Mouse (Mus musculus): ENCODE data around the gene Phf2. TPM values are rescaled to one million over a fixed set of nuclear protein-coding genes. Genes with fewer than 3 reads are reported as not detected.

The Phf2 gene
- 1.5 and 1.6 TPM in 2 replicates for polyA plus RNA-seq (2021; fragmentation: Nextera tagmentation)
- long read RNA-seq, experiment 1, partial matches to known transcripts = 3 of 5 reads
- long read RNA-seq, experiment 1, other reads (novel, unspliced or antisense) = 2 of 5 reads
- long read RNA-seq, experiment 2, partial matches to known transcripts = 8 of 8 reads
- long read RNA-seq, experiment 2, other reads (novel, unspliced or antisense) = 0 of 8 reads

GRCm38 (mm10) chr13:48870771-48871731 lies at the start of gene Phf2:
TSS of gene Phf2 (minus strand) at chr13:48871119.

Other genes starting within 250 kb of the Phf2 start
- 8.1 and 8.6 TPM in 2 replicates for gene Ptpdc1, start 245.5 kb downstream of the Phf2 start, polyA plus RNA-seq (2021; fragmentation: Nextera tagmentation)
- not detected in 2 replicates for gene Barx1, start 208.1 kb downstream of the Phf2 start, polyA plus RNA-seq (2021; fragmentation: Nextera tagmentation)
- gene Fam120a, start 96.9 kb upstream of the Phf2 start, polyA plus RNA-seq (2021; fragmentation: Nextera tagmentation) = 21.0 and 25.1 TPM in 2 replicates

Data from layer of hippocampus, adult 6 months (tissue).